Mouse (Mus musculus) heart, adult 2 months (tissue): ENCODE data around the gene Hyal3.

Experiments
- CTCF ChIP-seq: fragments of 200-600 bp; IDR thresholded peaks from 2 replicates; pipeline ENCODE4 v1.8.1; 2022; ENCODE audit warnings: antibody characterized with exemption, mild to moderate bottlenecking, moderate library complexity
- EP300 ChIP-seq: fragments of 200-500 bp; IDR thresholded peaks from 2 replicates; pipeline ENCODE4 v1.6.1; 2011; ENCODE audit warnings: low read depth, low read length, control low read depth; ENCODE audit not compliant: insufficient read depth

DNA sequence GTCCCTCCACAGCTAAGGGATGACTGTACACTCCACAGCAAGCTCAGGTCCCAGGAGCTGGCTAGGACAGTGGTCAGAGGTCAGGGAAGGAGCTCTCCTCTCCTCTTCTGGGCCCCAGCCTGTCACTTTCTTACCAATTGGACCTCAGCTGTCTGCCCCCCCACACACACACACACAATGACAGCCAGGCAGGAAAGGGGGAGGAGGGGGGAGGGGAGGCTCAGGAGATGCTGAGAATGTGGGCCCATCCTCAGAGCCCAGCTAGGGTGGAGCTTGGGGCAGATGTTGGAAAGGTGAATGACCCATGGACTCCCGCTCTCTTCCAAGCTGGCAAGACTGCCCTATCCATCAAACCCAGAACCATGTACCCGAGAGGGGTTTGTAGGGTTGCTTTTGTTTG lies 26.4 kb downstream of the Hyal3 start:
- TF ChIP-seq CTCF: no peak
- TF ChIP-seq EP300: no peak
